ENCODE assay signal across 8 mouse cellular contexts in the genomic region with DNA sequence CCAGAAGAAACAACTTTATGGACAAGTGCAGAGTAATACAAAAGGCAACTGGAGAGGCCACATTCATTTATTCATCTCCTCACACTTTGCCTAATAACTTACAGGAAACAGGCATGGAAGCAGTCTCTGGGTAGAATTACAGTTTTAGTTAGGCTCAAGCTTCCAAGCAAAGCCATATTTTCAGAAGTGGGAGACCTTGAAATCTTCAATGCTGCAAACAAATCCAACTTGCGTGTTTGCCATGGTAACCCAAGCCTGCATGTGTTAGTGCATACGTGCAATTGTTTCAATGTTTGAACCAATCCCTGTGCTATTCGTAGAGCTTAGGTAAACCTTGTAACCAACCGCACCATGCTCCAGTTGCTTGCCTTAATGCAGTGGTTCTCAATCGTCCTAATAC.
DNase-seq lines count a peak whose midpoint lies in the region; ATAC-seq and TF ChIP-seq lines count a peak whose summit lies in the region.

No protein-coding gene starts in this region.

- WGBS in kidney, embryonic 14.5 days: 53% methylated on average over 5 of the region's 5 CpGs
- WGBS in hindbrain, embryonic 13.5 days: 49% methylated on average over 5 of the region's 5 CpGs
- WGBS in midbrain, embryonic 11.5 days: 50% methylated on average over 5 of the region's 5 CpGs

- peak overlapping the region; percentile 60 for H3K4me2 ChIP-seq in kidney, embryonic 14.5 days (replicated peaks; ENCODE audit: low read depth, low read length)
- peak overlapping the region; percentile 57 for H3K4me2 ChIP-seq in hindbrain, embryonic 13.5 days
- H3K4me2 ChIP-seq in midbrain, embryonic 11.5 days: peak overlapping the region; percentile 41

- H3K36me3 ChIP-seq in kidney, embryonic 14.5 days (ENCODE audit: control insufficient read depth, insufficient read depth, low read length): no peaks in the 10 kb centered on the region
- no peaks in the 10 kb centered on the region for H3K36me3 ChIP-seq in hindbrain, embryonic 13.5 days
- H3K36me3 ChIP-seq in midbrain, embryonic 11.5 days (ENCODE audit: control insufficient read depth, insufficient read depth, low read length): no peaks in the 10 kb centered on the region

- no peaks in the 10 kb centered on the region for H3K9me3 ChIP-seq in kidney, embryonic 14.5 days (ENCODE audit: control insufficient read depth, low read length)
- no peaks in the 10 kb centered on the region for H3K9me3 ChIP-seq in hindbrain, embryonic 13.5 days
- no peaks in the 10 kb centered on the region for H3K9me3 ChIP-seq in midbrain, embryonic 11.5 days (ENCODE audit: control insufficient read depth, low read length)

- no peak overlapping the region for H3K27ac ChIP-seq in kidney, embryonic 14.5 days (ENCODE audit: low read depth, low read length)
- H3K27ac ChIP-seq in bone marrow macrophage, adult 2 months (ENCODE audit: insufficient read depth, low read depth, low read length): no peak overlapping the region
- peak overlapping the region; percentile 65 for H3K27ac ChIP-seq in hindbrain, embryonic 13.5 days
- H3K27ac ChIP-seq in midbrain, embryonic 11.5 days (ENCODE audit: low read depth, low read length): no peak overlapping the region

- ATAC-seq in kidney, embryonic 14.5 days (ENCODE audit: low FRiP score, low TSS enrichment): no peak
- peak; percentile 15 for ATAC-seq in hindbrain, embryonic 13.5 days (ENCODE audit: low FRiP score)
- ATAC-seq in midbrain, embryonic 11.5 days (ENCODE audit: low FRiP score): no peak

- H3K27me3 ChIP-seq in kidney, embryonic 14.5 days (ENCODE audit: control insufficient read depth, insufficient read depth, low read length): no peaks in the 10 kb centered on the region
- no peaks in the 10 kb centered on the region for H3K27me3 ChIP-seq in hindbrain, embryonic 13.5 days
- no peaks in the 10 kb centered on the region for H3K27me3 ChIP-seq in midbrain, embryonic 11.5 days (ENCODE audit: control insufficient read depth, insufficient read depth, low read length)

- TF ChIP-seq POLR2A in bone marrow macrophage, adult 2 months (IDR thresholded peaks at IDR 0.05; ENCODE audit: borderline replicate concordance, low read depth, low read length): no peak

- peak overlapping the region; percentile 49; the same call in 1 of the 2 replicates for H3K9ac ChIP-seq in kidney, embryonic 14.5 days (ENCODE audit: low read depth, low read length)
- H3K9ac ChIP-seq in hindbrain, embryonic 13.5 days: peak overlapping the region; percentile 51
- peak overlapping the region; percentile 56 for H3K9ac ChIP-seq in midbrain, embryonic 11.5 days (ENCODE audit: low read length)

- H3K4me3 ChIP-seq in kidney, embryonic 14.5 days (ENCODE audit: low read length): peak overlapping the region; percentile 57
- H3K4me3 ChIP-seq in bone marrow macrophage, adult 2 months (ENCODE audit: insufficient read depth, low read length): peak overlapping the region; percentile 54
- H3K4me3 ChIP-seq in hindbrain, embryonic 13.5 days: peak overlapping the region; percentile 51
- H3K4me3 ChIP-seq in midbrain, embryonic 11.5 days (ENCODE audit: low read depth, low read length): peak overlapping the region; percentile 42

- TF ChIP-seq CTCF in bone marrow macrophage, adult 2 months (IDR thresholded peaks at IDR 0.05; ENCODE audit: low read depth, low read length): no peak

- no peaks in the 10 kb centered on the region for H3K4me1 ChIP-seq in kidney, embryonic 14.5 days (ENCODE audit: control insufficient read depth, insufficient read depth, low read length)
- H3K4me1 ChIP-seq in bone marrow macrophage, adult 2 months (ENCODE audit: control insufficient read depth, insufficient read depth, low read length): peaks cover 5% of the 10 kb centered on the region
- peaks cover 14% of the 10 kb centered on the region for H3K4me1 ChIP-seq in hindbrain, embryonic 13.5 days (replicated peaks)
- H3K4me1 ChIP-seq in midbrain, embryonic 11.5 days (ENCODE audit: control insufficient read depth, insufficient read depth, low read length): peaks cover 3% of the 10 kb centered on the region; the same call in 1 of the 2 replicates

- no peak for DNase-seq in kidney, adult 9 months
- no peak for DNase-seq in midbrain, embryonic 11.5 days (ENCODE audit: low spot score, missing footprints)
- DNase-seq in retina, embryonic 14.5 days (ENCODE audit: low spot score): no peak
- DNase-seq in adrenal gland, postnatal 14 days: no peak
- no peak for DNase-seq in testis, postnatal 10 days (ENCODE audit: low spot score)
